Mouse (Mus musculus) 416B (cell line): ENCODE results near the gene Csnk1e.

ENCODE experiments used
- DNase-seq: peaks from one replicate; pipeline ENCODE4 v3.0.0; 2011; ENCODE audit warnings: low read depth

The Csnk1e gene

GRCm38 (mm10) chr15:79394842-79395241, 60.5 kb downstream of the Csnk1e start:
- DNase-seq = no peak

GRCm38 (mm10) chr15:79393101-79393500, 62.3 kb downstream of the Csnk1e start:
- DNase-seq = no peak

- no peak for DNase-seq
Observed at GRCm38 (mm10) chr15:79392527-79392926, 62.8 kb downstream of the Csnk1e start.

- no peak for DNase-seq
Observed at GRCm38 (mm10) chr15:79391447-79392093, 63.8 kb downstream of the Csnk1e start.

GRCm38 (mm10) chr15:79390434-79390833, 64.9 kb downstream of the Csnk1e start:
- DNase-seq = peak; percentile 75

GRCm38 (mm10) chr15:79388171-79388570, 67.2 kb downstream of the Csnk1e start:
- DNase-seq = no peak

GRCm38 (mm10) chr15:79387611-79388010, 67.8 kb downstream of the Csnk1e start:
- DNase-seq = no peak

GRCm38 (mm10) chr15:79387081-79387480, 68.3 kb downstream of the Csnk1e start:
- DNase-seq = no peak

- DNase-seq = no peak
Observed at GRCm38 (mm10) chr15:79381644-79382043, 73.7 kb downstream of the Csnk1e start.

GRCm38 (mm10) chr15:79380468-79381444, 74.6 kb downstream of the Csnk1e start:
- peak; percentile 80 for DNase-seq

- DNase-seq = no peak
Observed at GRCm38 (mm10) chr15:79379658-79380057, 75.7 kb downstream of the Csnk1e start.

- no peak for DNase-seq
Observed at GRCm38 (mm10) chr15:79378608-79379007, 76.8 kb downstream of the Csnk1e start.

GRCm38 (mm10) chr15:79377681-79378080, 77.7 kb downstream of the Csnk1e start:
- no peak for DNase-seq

- no peak for DNase-seq
Observed at GRCm38 (mm10) chr15:79374760-79375159, 80.6 kb downstream of the Csnk1e start.

- DNase-seq = no peak
Observed at GRCm38 (mm10) chr15:79370281-79370843, 85.0 kb downstream of the Csnk1e start.

GRCm38 (mm10) chr15:79369452-79370280, 85.7 kb downstream of the Csnk1e start:
- no peak for DNase-seq

GRCm38 (mm10) chr15:79368861-79369440, 86.4 kb downstream of the Csnk1e start:
- DNase-seq = no peak

GRCm38 (mm10) chr15:79368313-79368811, 87.0 kb downstream of the Csnk1e start:
- no peak for DNase-seq
